Mouse (Mus musculus): ENCODE measurements at regions not wholly inside any gene's neighbourhood (a gene's known extent, or its start where the extent isn't known, plus 50 kb on each side); places are given as distances from the start of the nearest gene placed in this dataset.

DNA sequence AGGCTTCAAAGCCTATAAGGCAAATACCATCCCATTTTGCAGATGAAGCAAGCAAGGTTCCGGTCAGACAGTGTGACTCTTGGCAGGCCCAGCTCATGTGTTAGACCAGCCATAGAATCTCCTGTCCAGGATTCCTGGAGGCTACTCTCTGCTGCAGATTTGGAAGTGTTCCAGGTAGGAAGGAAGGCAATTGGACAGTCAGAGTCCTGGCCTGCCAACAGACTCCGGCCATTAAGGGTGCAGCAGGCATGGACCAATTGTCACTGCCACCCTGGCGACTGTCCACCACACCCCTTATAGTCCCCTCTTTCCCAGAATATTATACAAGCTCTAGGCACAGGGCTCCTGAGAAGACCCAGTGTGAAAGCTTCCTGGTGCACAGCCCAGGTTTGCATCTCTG is 201.6 kb downstream of the 3110018I06Rik start:
- no peak overlapping the region for H3K27ac ChIP-seq (ENCODE audit: low read length)
- H3K36me3 ChIP-seq (ENCODE audit: insufficient read depth, low read length): no peaks in the 10 kb centered on the region
- no peak for ATAC-seq (ENCODE audit: low FRiP score, low TSS enrichment)
- no peak overlapping the region for H3K9ac ChIP-seq (replicated peaks; ENCODE audit: low read length)
- H3K27me3 ChIP-seq (ENCODE audit: insufficient read depth, low read length): no peaks in the 10 kb centered on the region
- H3K4me1 ChIP-seq (ENCODE audit: insufficient read depth, low read length): no peaks in the 10 kb centered on the region
- no peaks in the 10 kb centered on the region for H3K9me3 ChIP-seq (ENCODE audit: low read length)
- WGBS: 80% methylated on average over 3 of the region's 3 CpGs
- H3K4me3 ChIP-seq (ENCODE audit: low read length): no peak overlapping the region
- no peak overlapping the region for H3K4me2 ChIP-seq (replicated peaks; ENCODE audit: low read depth, low read length)

DNA sequence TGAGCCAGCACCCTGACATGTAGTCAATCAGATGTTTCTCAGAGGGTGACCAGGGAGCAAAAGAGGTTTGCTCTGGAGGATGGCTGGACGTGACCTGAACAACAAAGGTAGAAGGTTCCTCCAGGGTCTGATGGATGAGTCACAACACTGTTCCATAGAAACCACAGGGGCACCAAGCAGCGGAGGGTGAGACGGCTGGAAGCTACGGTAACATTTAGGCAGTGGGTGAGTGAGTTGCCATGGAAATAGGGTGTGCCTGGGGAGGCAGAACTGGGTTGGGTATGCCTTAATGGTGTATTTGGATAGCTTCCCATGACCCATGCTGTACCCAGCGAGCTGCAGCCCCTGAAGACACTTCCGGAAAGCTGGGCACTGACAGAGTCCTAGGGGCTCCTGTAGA is 205.3 kb downstream of the 3110018I06Rik start:
- Histone ChIP-seq H3K4me2 (replicated peaks; ENCODE audit: low read depth, low read length) (no peak overlapping the region), H3K4me1 (ENCODE audit: insufficient read depth, low read length) (no peaks in the 10 kb centered on the region), H3K36me3 (ENCODE audit: insufficient read depth, low read length) (no peaks in the 10 kb centered on the region), H3K4me3 (ENCODE audit: low read length) (no peak overlapping the region), H3K9ac (replicated peaks; ENCODE audit: low read length) (no peak overlapping the region), H3K27me3 (ENCODE audit: insufficient read depth, low read length) (no peaks in the 10 kb centered on the region), H3K9me3 (ENCODE audit: low read length) (no peaks in the 10 kb centered on the region), H3K27ac (ENCODE audit: low read length) (no peak overlapping the region)
- ATAC-seq (ENCODE audit: low FRiP score, low TSS enrichment): no peak
- WGBS: 66% methylated on average over 6 of the region's 6 CpGs

DNA sequence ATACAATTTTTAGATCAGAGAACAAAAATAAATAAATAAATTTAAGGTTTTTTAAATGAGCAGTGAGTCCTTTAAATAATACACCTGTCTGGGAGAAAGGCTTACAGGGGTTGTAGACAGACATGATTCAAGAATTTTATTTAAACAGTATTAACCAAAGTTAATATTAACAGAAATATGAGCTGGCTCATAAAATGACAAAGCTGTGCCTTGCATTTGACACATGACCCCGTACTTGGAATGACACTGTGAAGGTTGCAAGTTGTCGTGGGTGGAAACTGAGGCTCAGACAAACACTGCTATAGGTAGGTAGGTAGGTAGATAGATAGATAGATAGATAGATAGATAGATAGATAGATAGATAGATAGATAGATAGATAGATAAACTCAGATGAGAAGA is 206.6 kb downstream of the 3110018I06Rik start:
- Histone ChIP-seq H3K27me3 (ENCODE audit: insufficient read depth, low read length) (no peaks in the 10 kb centered on the region), H3K9me3 (ENCODE audit: low read length) (no peaks in the 10 kb centered on the region), H3K4me3 (ENCODE audit: low read length) (no peak overlapping the region), H3K4me2 (replicated peaks; ENCODE audit: low read depth, low read length) (no peak overlapping the region), H3K9ac (replicated peaks; ENCODE audit: low read length) (no peak overlapping the region), H3K27ac (ENCODE audit: low read length) (no peak overlapping the region), H3K36me3 (ENCODE audit: insufficient read depth, low read length) (no peaks in the 10 kb centered on the region), H3K4me1 (ENCODE audit: insufficient read depth, low read length) (no peaks in the 10 kb centered on the region)
- no peak for ATAC-seq (ENCODE audit: low FRiP score, low TSS enrichment)
- 69% methylated on average over 2 of the region's 2 CpGs for WGBS

DNA sequence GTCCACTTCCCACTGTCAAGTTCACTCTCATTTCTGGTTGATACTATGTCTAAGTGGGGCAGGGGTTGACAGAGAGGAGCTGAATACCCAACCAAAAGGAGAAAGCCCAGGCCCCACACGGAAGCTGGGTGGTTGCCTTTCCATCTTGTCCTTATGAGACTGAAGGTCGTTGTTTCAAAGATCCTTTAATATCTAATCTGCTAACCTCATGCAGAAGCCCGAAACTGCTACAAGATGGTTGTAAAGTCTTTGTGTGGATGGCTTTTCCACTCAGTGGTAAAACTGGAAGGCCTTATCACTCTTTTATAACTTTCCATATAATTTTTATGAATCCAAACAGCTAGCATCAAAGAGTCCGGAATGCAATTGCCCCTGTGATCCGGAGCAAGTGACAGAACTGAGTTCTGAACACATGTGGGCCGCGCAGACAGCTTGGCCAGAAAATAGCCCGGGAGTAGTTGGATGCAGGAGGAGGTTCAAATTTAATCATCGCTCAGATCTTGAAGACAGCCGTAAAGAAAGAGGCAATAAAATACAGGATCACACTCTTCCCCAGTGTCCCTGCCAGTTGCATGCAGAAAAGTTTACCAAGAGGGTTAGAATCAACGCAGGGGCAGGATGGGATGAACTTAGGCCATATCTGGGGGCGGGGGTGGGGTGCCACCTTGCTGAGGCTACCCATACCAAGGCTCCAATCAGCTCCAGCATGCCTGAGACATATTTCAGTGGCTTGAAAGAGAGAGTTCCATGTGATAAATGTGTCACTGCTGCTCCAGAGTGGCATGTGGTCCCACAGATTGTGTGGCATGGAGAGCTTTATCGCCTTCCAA is 207.2 kb downstream of the 3110018I06Rik start:
- H3K36me3 ChIP-seq (ENCODE audit: insufficient read depth, low read length): no peaks in the 10 kb centered on the region
- no peak overlapping the region for H3K4me3 ChIP-seq (ENCODE audit: low read length)
- no peaks in the 10 kb centered on the region for H3K27me3 ChIP-seq (ENCODE audit: insufficient read depth, low read length)
- no peak overlapping the region for H3K27ac ChIP-seq (ENCODE audit: low read length)
- 72% methylated on average over 13 of the region's 13 CpGs for WGBS
- H3K4me2 ChIP-seq (replicated peaks; ENCODE audit: low read depth, low read length): no peak overlapping the region
- ATAC-seq (ENCODE audit: low FRiP score, low TSS enrichment): no peak
- H3K9ac ChIP-seq (replicated peaks; ENCODE audit: low read length): no peak overlapping the region
- no peaks in the 10 kb centered on the region for H3K9me3 ChIP-seq (ENCODE audit: low read length)
- H3K4me1 ChIP-seq (ENCODE audit: insufficient read depth, low read length): peaks cover 3% of the 10 kb centered on the region; the same call in 1 of the 2 replicates

DNA sequence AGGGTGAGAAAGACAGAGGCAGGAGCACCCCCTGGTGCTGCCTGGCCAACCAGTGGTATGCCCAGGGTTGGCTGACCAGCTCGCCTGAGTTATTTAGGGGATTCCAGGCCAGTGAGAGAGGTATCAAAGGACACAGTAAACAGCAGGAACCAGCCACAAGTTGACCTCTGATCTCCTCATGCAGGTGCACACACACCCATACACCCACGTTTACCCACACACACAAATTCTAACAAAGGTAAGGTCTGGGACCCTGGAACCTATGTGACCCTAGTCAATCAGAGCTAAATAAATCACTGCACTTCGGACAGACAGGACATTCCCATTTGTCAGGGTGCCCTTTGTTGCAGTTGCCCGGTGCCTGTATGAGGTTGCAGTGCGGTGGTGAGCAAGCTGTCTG is 211.9 kb downstream of the 3110018I06Rik start:
- Histone ChIP-seq H3K9me3 (ENCODE audit: low read length) (no peaks in the 10 kb centered on the region), H3K36me3 (ENCODE audit: insufficient read depth, low read length) (no peaks in the 10 kb centered on the region), H3K27ac (ENCODE audit: low read length) (no peak overlapping the region), H3K4me3 (ENCODE audit: low read length) (no peak overlapping the region), H3K4me1 (ENCODE audit: insufficient read depth, low read length) (peaks cover 3% of the 10 kb centered on the region; the same call in 1 of the 2 replicates), H3K9ac (replicated peaks; ENCODE audit: low read length) (no peak overlapping the region), H3K27me3 (ENCODE audit: insufficient read depth, low read length) (no peaks in the 10 kb centered on the region), H3K4me2 (replicated peaks; ENCODE audit: low read depth, low read length) (no peak overlapping the region)
- no peak for ATAC-seq (ENCODE audit: low FRiP score, low TSS enrichment)
- 26% methylated on average over 5 of the region's 5 CpGs for WGBS

DNA sequence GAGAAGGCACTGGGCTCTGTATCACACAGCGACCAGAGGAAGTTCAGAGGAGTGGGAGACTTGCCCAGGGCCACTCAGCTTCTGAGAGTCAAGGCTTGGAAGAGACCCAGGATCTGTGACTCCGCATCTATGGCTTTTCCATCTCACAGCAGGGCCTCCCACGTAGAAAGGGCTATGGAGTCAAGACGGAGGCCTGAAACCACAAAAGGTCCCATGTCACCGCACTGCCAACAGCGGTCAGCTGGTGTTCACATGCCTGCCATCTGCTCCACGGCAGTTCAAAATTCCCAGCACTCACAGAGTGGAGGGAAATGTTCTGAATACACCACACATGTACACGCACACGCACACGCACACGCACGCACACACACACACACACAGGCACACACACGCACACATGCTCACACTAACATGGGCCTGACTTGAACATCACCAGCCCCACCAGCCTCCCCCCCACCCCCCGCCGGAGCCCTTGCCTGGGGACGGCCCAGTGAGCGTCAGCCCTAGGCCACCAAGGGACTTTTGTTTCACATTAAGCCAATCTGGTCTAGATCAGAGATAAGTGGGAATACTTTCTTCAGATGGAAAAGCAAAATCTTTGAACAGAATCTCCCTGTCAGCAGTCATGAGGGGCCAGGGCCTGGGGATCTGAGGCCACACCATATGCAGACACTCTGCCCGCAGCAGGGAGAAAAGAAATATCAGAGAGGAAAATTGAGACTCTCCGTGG is 212.6 kb downstream of the 3110018I06Rik start:
- WGBS: 70% methylated on average over 19 of the region's 19 CpGs
- Histone ChIP-seq H3K36me3 (ENCODE audit: insufficient read depth, low read length) (no peaks in the 10 kb centered on the region), H3K4me1 (ENCODE audit: insufficient read depth, low read length) (peaks cover 3% of the 10 kb centered on the region; the same call in 1 of the 2 replicates), H3K9me3 (ENCODE audit: low read length) (no peaks in the 10 kb centered on the region), H3K4me2 (replicated peaks; ENCODE audit: low read depth, low read length) (no peak overlapping the region), H3K27me3 (ENCODE audit: insufficient read depth, low read length) (no peaks in the 10 kb centered on the region), H3K9ac (replicated peaks; ENCODE audit: low read length) (no peak overlapping the region), H3K4me3 (ENCODE audit: low read length) (no peak overlapping the region), H3K27ac (ENCODE audit: low read length) (no peak overlapping the region)
- ATAC-seq (ENCODE audit: low FRiP score, low TSS enrichment): no peak

DNA sequence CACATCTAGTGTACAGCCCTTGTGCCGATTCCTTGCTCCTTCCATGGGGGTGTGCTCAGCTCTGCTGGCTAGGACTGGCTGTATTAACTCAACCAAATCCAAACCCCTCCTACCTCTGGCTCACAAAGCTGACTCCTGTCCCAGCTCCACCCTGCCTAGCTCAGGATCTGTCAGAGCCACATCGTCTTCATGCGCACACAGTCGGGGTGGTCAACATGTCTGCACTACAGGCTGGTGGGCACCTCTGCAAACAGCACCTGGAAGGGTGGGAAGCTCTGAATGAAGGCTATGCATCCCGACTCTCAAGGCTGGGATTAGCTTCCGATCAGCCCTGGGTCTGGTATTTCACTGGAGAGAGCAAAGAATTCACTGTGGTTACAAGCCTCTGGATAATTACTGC is 220.4 kb downstream of the 3110018I06Rik start:
- WGBS: 75% methylated on average over 6 of the region's 6 CpGs

DNA sequence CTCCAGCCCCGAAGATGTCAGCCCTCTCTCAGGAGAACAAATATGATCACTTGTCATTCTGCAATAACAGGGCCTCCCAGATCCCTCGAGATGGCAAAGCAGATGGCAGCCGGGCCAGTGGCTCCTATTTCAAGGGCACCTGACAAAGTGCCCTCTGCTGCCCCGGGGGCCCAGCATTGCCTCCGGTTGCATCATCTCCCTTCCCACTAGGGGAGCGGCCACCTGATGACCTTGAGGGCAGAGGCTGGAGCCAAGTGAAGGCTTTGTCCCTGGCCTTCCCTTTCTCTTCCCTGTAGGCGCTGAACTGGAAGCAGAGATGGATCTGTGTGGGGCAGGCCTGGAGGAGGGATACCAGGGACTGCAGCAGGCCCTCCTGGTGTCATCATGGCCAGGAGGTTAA is 222.6 kb downstream of the 3110018I06Rik start:
- no peak overlapping the region for H3K4me3 ChIP-seq (ENCODE audit: low read length)
- H3K9me3 ChIP-seq (ENCODE audit: low read length): peaks cover 3% of the 10 kb centered on the region; the same call in 1 of the 2 replicates
- ATAC-seq (ENCODE audit: low FRiP score, low TSS enrichment): no peak
- H3K9ac ChIP-seq (replicated peaks; ENCODE audit: low read length): no peak overlapping the region
- 37% methylated on average over 7 of the region's 7 CpGs for WGBS
- no peak overlapping the region for H3K4me2 ChIP-seq (replicated peaks; ENCODE audit: low read depth, low read length)
- no peak overlapping the region for H3K27ac ChIP-seq (ENCODE audit: low read length)
- no peaks in the 10 kb centered on the region for H3K4me1 ChIP-seq (ENCODE audit: insufficient read depth, low read length)
- H3K36me3 ChIP-seq (ENCODE audit: insufficient read depth, low read length): no peaks in the 10 kb centered on the region
- H3K27me3 ChIP-seq (ENCODE audit: insufficient read depth, low read length): no peaks in the 10 kb centered on the region; the same call in 1 of the 2 replicates

More for the DNA sequence above, 220.4 kb downstream of the 3110018I06Rik start:
- Histone ChIP-seq H3K4me2 (replicated peaks; ENCODE audit: low read depth, low read length) (no peak overlapping the region), H3K9ac (replicated peaks; ENCODE audit: low read length) (no peak overlapping the region), H3K4me3 (ENCODE audit: low read length) (no peak overlapping the region), H3K27me3 (ENCODE audit: insufficient read depth, low read length) (no peaks in the 10 kb centered on the region; the same call in 1 of the 2 replicates), H3K27ac (ENCODE audit: low read length) (no peak overlapping the region), H3K9me3 (ENCODE audit: low read length) (peaks cover 3% of the 10 kb centered on the region; the same call in 1 of the 2 replicates), H3K4me1 (ENCODE audit: insufficient read depth, low read length) (no peaks in the 10 kb centered on the region), H3K36me3 (ENCODE audit: insufficient read depth, low read length) (no peaks in the 10 kb centered on the region)
- no peak; the same call in 1 of the 2 replicates for ATAC-seq (ENCODE audit: low FRiP score, low TSS enrichment)

DNA sequence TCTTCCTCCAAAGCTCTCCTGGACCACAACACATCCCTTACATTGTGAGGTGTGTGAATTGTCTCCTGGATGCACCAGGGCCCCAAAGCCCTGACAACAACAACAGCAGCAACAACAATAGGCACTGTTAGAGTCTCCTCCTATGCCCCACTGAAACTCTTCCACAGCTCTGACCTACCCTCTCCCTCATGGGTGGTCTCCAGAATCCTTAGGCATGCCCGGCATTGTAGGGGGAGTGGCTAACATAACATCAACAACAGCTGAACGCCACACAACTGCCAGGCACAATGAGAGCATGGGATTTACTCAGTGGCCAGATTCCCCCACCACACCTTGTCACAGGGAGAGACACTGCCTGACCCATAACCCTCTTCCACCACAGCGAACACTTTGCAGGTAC is 223.2 kb downstream of the 3110018I06Rik start:
- H3K36me3 ChIP-seq (ENCODE audit: insufficient read depth, low read length): no peaks in the 10 kb centered on the region
- H3K27me3 ChIP-seq (ENCODE audit: insufficient read depth, low read length): no peaks in the 10 kb centered on the region; the same call in 1 of the 2 replicates
- no peak overlapping the region for H3K9ac ChIP-seq (replicated peaks; ENCODE audit: low read length)
- H3K9me3 ChIP-seq (ENCODE audit: low read length): peaks cover 3% of the 10 kb centered on the region; the same call in 1 of the 2 replicates
- WGBS: 54% methylated on average over 3 of the region's 3 CpGs
- no peak overlapping the region for H3K4me2 ChIP-seq (replicated peaks; ENCODE audit: low read depth, low read length)
- no peak overlapping the region for H3K27ac ChIP-seq (ENCODE audit: low read length)
- H3K4me3 ChIP-seq (ENCODE audit: low read length): no peak overlapping the region
- no peaks in the 10 kb centered on the region for H3K4me1 ChIP-seq (ENCODE audit: insufficient read depth, low read length)
- ATAC-seq (ENCODE audit: low FRiP score, low TSS enrichment): no peak

DNA sequence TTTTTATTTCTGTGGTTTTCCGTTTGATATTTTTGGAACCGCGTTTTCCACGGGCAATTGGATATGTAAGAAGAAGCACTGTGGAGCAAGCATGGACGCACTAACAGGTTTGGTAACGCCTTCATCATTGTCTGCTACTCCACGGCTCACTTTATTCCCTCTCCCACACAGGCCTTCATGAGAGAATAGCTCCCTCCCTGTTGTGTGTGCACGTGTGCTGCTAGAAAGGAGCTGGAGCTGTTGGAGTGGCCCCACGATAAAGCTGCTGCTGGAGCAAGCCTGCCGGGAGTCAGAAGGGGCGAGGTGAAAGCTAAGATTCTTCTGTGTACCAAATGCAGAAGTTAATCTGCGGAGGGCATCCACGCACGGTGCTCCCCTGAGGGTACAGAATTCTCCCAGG is 224.8 kb downstream of the 3110018I06Rik start:
- ATAC-seq (ENCODE audit: low FRiP score, low TSS enrichment): no peak
- no peak overlapping the region for H3K9ac ChIP-seq (replicated peaks; ENCODE audit: low read length)

More for the DNA sequence above, 224.8 kb downstream of the 3110018I06Rik start:
- H3K4me1 ChIP-seq (ENCODE audit: insufficient read depth, low read length): no peaks in the 10 kb centered on the region
- no peak overlapping the region for H3K4me2 ChIP-seq (replicated peaks; ENCODE audit: low read depth, low read length)
- H3K4me3 ChIP-seq (ENCODE audit: low read length): no peak overlapping the region
- H3K27me3 ChIP-seq (ENCODE audit: insufficient read depth, low read length): no peaks in the 10 kb centered on the region; the same call in 1 of the 2 replicates
- no peaks in the 10 kb centered on the region for H3K9me3 ChIP-seq (ENCODE audit: low read length)
- no peaks in the 10 kb centered on the region for H3K36me3 ChIP-seq (ENCODE audit: insufficient read depth, low read length)
- 47% methylated on average over 14 of the region's 14 CpGs for whole genome bisulfite sequencing
- no peak overlapping the region for H3K27ac ChIP-seq (ENCODE audit: low read length)
